Mouse (Mus musculus) hindbrain, embryonic 15.5 days (tissue): Measurements from ENCODE around the gene Ctso. TPM values are rescaled to one million over a fixed set of nuclear protein-coding genes. Genes with fewer than 3 reads are reported as not detected.

Experiments
- ATAC-seq: fragments of 200-750 bp; cut with Nextera tagmentation; 2 replicates; pipeline ENCODE4 v1.8.0; 2017; ENCODE audit warnings: low read depth, moderate number of reproducible peaks, moderate TSS enrichment; ENCODE audit not compliant: low FRiP score
- H3K27ac ChIP-seq: fragments of 300-500 bp; sonication (generic); replicated peaks from 2 replicates; pipeline ENCODE4 v1.5.1; 2015; ENCODE audit warnings: mild to moderate bottlenecking, inconsistent platforms
- H3K27me3 ChIP-seq: fragments of 300-500 bp; sonication (generic); 2 replicates; pipeline ENCODE4 v1.6.1; 2015; ENCODE audit warnings: control low read depth, inconsistent platforms
- H3K36me3 ChIP-seq: fragments of 300-500 bp; sonication (generic); 2 replicates; pipeline ENCODE4 v1.6.1; 2015; ENCODE audit warnings: control low read depth, inconsistent platforms
- H3K4me1 ChIP-seq: fragments of 300-500 bp; sonication (generic); replicated peaks from 2 replicates; pipeline ENCODE4 v1.6.1; 2015; ENCODE audit warnings: control low read depth, inconsistent platforms
- H3K4me2 ChIP-seq: fragments of 300-500 bp; sonication (generic); 2 replicates; pipeline ENCODE4 v1.6.1; 2015; ENCODE audit warnings: moderate library complexity, mild to moderate bottlenecking, inconsistent platforms
- H3K4me3 ChIP-seq: fragments of 300-500 bp; sonication (generic); 2 replicates; pipeline ENCODE4 v1.5.1; 2015; ENCODE audit warnings: mild to moderate bottlenecking, inconsistent platforms
- H3K9ac ChIP-seq: fragments of 300-500 bp; sonication (generic); 2 replicates; pipeline ENCODE4 v1.6.1; 2015; ENCODE audit warnings: inconsistent platforms
- H3K9me3 ChIP-seq: fragments of 300-500 bp; sonication (generic); 2 replicates; pipeline ENCODE4 v1.6.1; 2016; ENCODE audit warnings: control low read depth, inconsistent platforms
- WGBS: fragments of 180-500 bp; shearing (Covaris S2); methylation state at CpG from one replicate; pipeline ENCODE4 v1.1.7; 2015; 5-methylcytosine and 5-hydroxymethylcytosine counted together
- polyA plus RNA-seq: library from polyadenylated mRNA; unstranded; fragments of >200 nt; fragmentation: Nextera tagmentation; extraction: Ambion mirVana; gene quantifications from 2 replicates; pipeline ENCODE4 v1.2.1, GENCODE M21; 2015

Gene Ctso
- polyA plus RNA-seq, 1 experiment from 2014 or later, result 10.3 TPM

GRCm38 (mm10) chr3:81963768-81964167 is 31.4 kb downstream of the Ctso start:
- WGBS, result 71% methylated on average over 5 of the region's 5 CpGs

GRCm38 (mm10) chr3:81964596-81964995 is 32.2 kb downstream of the Ctso start:
- no peaks in the 10 kb centered on the region for H3K27me3 ChIP-seq
- ATAC-seq, result no peak
- H3K4me2 ChIP-seq, result no peak overlapping the region
- WGBS, result 69% methylated on average over 3 of the region's 3 CpGs
- H3K4me3 ChIP-seq, result no peak overlapping the region
- H3K9ac ChIP-seq, result no peak overlapping the region
- no peaks in the 10 kb centered on the region for H3K9me3 ChIP-seq
- H3K36me3 ChIP-seq, result no peaks in the 10 kb centered on the region
- no peak overlapping the region for H3K27ac ChIP-seq
- H3K4me1 ChIP-seq, result no peaks in the 10 kb centered on the region

More at GRCm38 (mm10) chr3:81963768-81964167, 31.4 kb downstream of the Ctso start:
- no peaks in the 10 kb centered on the region for H3K4me1 ChIP-seq
- no peaks in the 10 kb centered on the region for H3K36me3 ChIP-seq
- no peak overlapping the region for H3K4me2 ChIP-seq
- H3K27ac ChIP-seq, result no peak overlapping the region
- ATAC-seq, result no peak
- no peak overlapping the region for H3K4me3 ChIP-seq
- H3K9me3 ChIP-seq, result no peaks in the 10 kb centered on the region
- H3K9ac ChIP-seq, result no peak overlapping the region
- H3K27me3 ChIP-seq, result no peaks in the 10 kb centered on the region

GRCm38 (mm10) chr3:81975607-81976006 is 43.2 kb downstream of the Ctso start:
- Histone ChIP-seq H3K9me3 (no peaks in the 10 kb centered on the region), H3K9ac (no peak overlapping the region), H3K4me2 (no peak overlapping the region), H3K4me3 (no peak overlapping the region), H3K27ac (no peak overlapping the region), H3K27me3 (no peaks in the 10 kb centered on the region), H3K4me1 (no peaks in the 10 kb centered on the region), H3K36me3 (no peaks in the 10 kb centered on the region)
- 81% methylated on average over 4 of the region's 4 CpGs for WGBS
- no peak for ATAC-seq

GRCm38 (mm10) chr3:81976102-81976501 is 43.7 kb downstream of the Ctso start, which contains the start of gene Tdo2:
Gene Tdo2 (minus strand): TSS chr3:81976202.
- no peak within 1 kb of the TSS for H3K9ac ChIP-seq
- no peaks in the 10 kb centered on the region for H3K9me3 ChIP-seq
- H3K36me3 ChIP-seq, result no peaks in the 10 kb centered on the region
- no peak for ATAC-seq
- no peak within 1 kb of the TSS for H3K27ac ChIP-seq
- H3K27me3 ChIP-seq, result no peaks in the 10 kb centered on the region
- H3K4me1 ChIP-seq, result no peaks in the 10 kb centered on the region
- no peak within 1 kb of the TSS for H3K4me2 ChIP-seq
- no peak within 1 kb of the TSS for H3K4me3 ChIP-seq

- WGBS, result 97% methylated on average over 5 of the region's 5 CpGs
Measured at GRCm38 (mm10) chr3:81981576-81981975, 49.2 kb downstream of the Ctso start.

GRCm38 (mm10) chr3:81981990-81982389 is 49.6 kb downstream of the Ctso start, which contains the start of gene Asic5:
Gene Asic5 (plus strand): TSS chr3:81982290.
- no peaks in the 10 kb centered on the region for H3K36me3 ChIP-seq
- no peak within 1 kb of the TSS for H3K9ac ChIP-seq
- no peak for ATAC-seq
- no peak within 1 kb of the TSS for H3K27ac ChIP-seq
- H3K4me1 ChIP-seq, result no peaks in the 10 kb centered on the region
- no peaks in the 10 kb centered on the region for H3K27me3 ChIP-seq
- no peaks in the 10 kb centered on the region for H3K9me3 ChIP-seq
- H3K4me2 ChIP-seq, result no peak within 1 kb of the TSS
- WGBS, result 88% methylated on average over 5 of the region's 5 CpGs
- H3K4me3 ChIP-seq, result no peak within 1 kb of the TSS

More at GRCm38 (mm10) chr3:81981576-81981975, 49.2 kb downstream of the Ctso start:
- ATAC-seq, result no peak
- H3K9ac ChIP-seq, result no peak overlapping the region
- no peaks in the 10 kb centered on the region for H3K27me3 ChIP-seq
- no peaks in the 10 kb centered on the region for H3K36me3 ChIP-seq
- no peaks in the 10 kb centered on the region for H3K9me3 ChIP-seq
- no peak overlapping the region for H3K4me3 ChIP-seq
- no peak overlapping the region for H3K27ac ChIP-seq
- H3K4me2 ChIP-seq, result no peak overlapping the region
- H3K4me1 ChIP-seq, result no peaks in the 10 kb centered on the region

GRCm38 (mm10) chr3:81983120-81983895 is 50.9 kb downstream of the Ctso start:
- Histone ChIP-seq H3K36me3 (no peaks in the 10 kb centered on the region), H3K9ac (no peak overlapping the region), H3K27ac (no peak overlapping the region), H3K27me3 (no peaks in the 10 kb centered on the region), H3K4me3 (no peak overlapping the region), H3K9me3 (no peaks in the 10 kb centered on the region), H3K4me1 (no peaks in the 10 kb centered on the region), H3K4me2 (no peak overlapping the region)
- 80% methylated on average over 8 of the region's 8 CpGs for WGBS
- ATAC-seq, result no peak

GRCm38 (mm10) chr3:81985100-81985499 is 52.7 kb downstream of the Ctso start:
- Histone ChIP-seq H3K9me3 (no peaks in the 10 kb centered on the region), H3K27me3 (no peaks in the 10 kb centered on the region), H3K4me1 (no peaks in the 10 kb centered on the region), H3K4me3 (no peak overlapping the region), H3K36me3 (no peaks in the 10 kb centered on the region), H3K4me2 (no peak overlapping the region), H3K27ac (no peak overlapping the region), H3K9ac (no peak overlapping the region)
- no peak for ATAC-seq
- 64% methylated on average over 1 of the region's 1 CpGs for WGBS

- Histone ChIP-seq H3K27me3 (no peaks in the 10 kb centered on the region), H3K27ac (no peak overlapping the region), H3K4me3 (no peak overlapping the region), H3K36me3 (no peaks in the 10 kb centered on the region), H3K9me3 (no peaks in the 10 kb centered on the region), H3K9ac (no peak overlapping the region), H3K4me2 (no peak overlapping the region), H3K4me1 (no peaks in the 10 kb centered on the region)
- WGBS, result 97% methylated on average over 2 of the region's 2 CpGs
- no peak for ATAC-seq
Measured at GRCm38 (mm10) chr3:81986103-81986502, 53.7 kb downstream of the Ctso start.

- 96% methylated on average over 3 of the region's 3 CpGs for WGBS
- Histone ChIP-seq H3K4me3 (no peak overlapping the region), H3K36me3 (no peaks in the 10 kb centered on the region), H3K9ac (no peak overlapping the region), H3K27ac (no peak overlapping the region), H3K9me3 (no peaks in the 10 kb centered on the region), H3K27me3 (no peaks in the 10 kb centered on the region), H3K4me2 (no peak overlapping the region), H3K4me1 (no peaks in the 10 kb centered on the region)
- ATAC-seq, result no peak
Measured at GRCm38 (mm10) chr3:81987628-81988027, 55.2 kb downstream of the Ctso start.

- Histone ChIP-seq H3K27ac (no peak overlapping the region), H3K4me1 (no peaks in the 10 kb centered on the region), H3K27me3 (no peaks in the 10 kb centered on the region), H3K4me3 (no peak overlapping the region), H3K9me3 (no peaks in the 10 kb centered on the region), H3K9ac (no peak overlapping the region), H3K36me3 (no peaks in the 10 kb centered on the region), H3K4me2 (no peak overlapping the region)
- 49% methylated on average over 2 of the region's 2 CpGs for WGBS
- ATAC-seq, result no peak
Measured at GRCm38 (mm10) chr3:81989692-81990141, 57.3 kb downstream of the Ctso start.

- Histone ChIP-seq H3K36me3 (no peaks in the 10 kb centered on the region), H3K4me3 (no peak overlapping the region), H3K27me3 (no peaks in the 10 kb centered on the region), H3K9ac (no peak overlapping the region), H3K4me2 (no peak overlapping the region), H3K9me3 (no peaks in the 10 kb centered on the region), H3K4me1 (no peaks in the 10 kb centered on the region), H3K27ac (no peak overlapping the region)
- 64% methylated on average over 3 of the region's 3 CpGs for WGBS
- no peak for ATAC-seq
Measured at GRCm38 (mm10) chr3:81990531-81990930, 58.1 kb downstream of the Ctso start.

GRCm38 (mm10) chr3:81995371-81995770 is 63.0 kb downstream of the Ctso start:
- Histone ChIP-seq H3K9me3 (no peaks in the 10 kb centered on the region), H3K4me2 (no peak overlapping the region), H3K27me3 (no peaks in the 10 kb centered on the region), H3K4me3 (no peak overlapping the region), H3K4me1 (no peaks in the 10 kb centered on the region), H3K9ac (no peak overlapping the region), H3K36me3 (no peaks in the 10 kb centered on the region), H3K27ac (no peak overlapping the region)
- 49% methylated on average over 4 of the region's 4 CpGs for WGBS
- ATAC-seq, result no peak
